Mouse (Mus musculus) gastrocnemius, adult 8-10 months (tissue): Measurements from ENCODE around the gene Stard13. TPM values are rescaled to one million over a fixed set of nuclear protein-coding genes. Genes with fewer than 3 reads are reported as not detected.

Source experiments
- DNase-seq, 2 experiments: peaks; one replicate each; pipeline ENCODE4 v3.0.0; 2022; ENCODE audit warnings: low spot score in 2 of 2
- total RNA-seq, 4 experiments: library from RNA; stranded (reverse); gene quantifications; 2 replicates each; pipeline ENCODE4 v1.2.4; 2022

Stard13 gene
- total RNA-seq, 4 experiments from 2014 or later = 3.7 to 5.8 (median 4.9) TPM

GRCm38 (mm10) chr5:151181288-151181687 is 52.3 kb downstream of the Stard13 start:
- DNase-seq = no peak

- no peak for DNase-seq
These were observed 53.4 kb downstream of the Stard13 start for GRCm38 (mm10) chr5:151180176-151180785.

- no peak for DNase-seq
These were observed 56.5 kb downstream of the Stard13 start for GRCm38 (mm10) chr5:151177171-151177570.

- no peak for DNase-seq
These were observed 57.7 kb downstream of the Stard13 start for GRCm38 (mm10) chr5:151175897-151176313.

GRCm38 (mm10) chr5:151174485-151175460 is 58.9 kb downstream of the Stard13 start:
- DNase-seq = no peak

- DNase-seq = no peak
These were observed 59.9 kb downstream of the Stard13 start for GRCm38 (mm10) chr5:151173774-151174173.

GRCm38 (mm10) chr5:151170168-151170750 is 63.4 kb downstream of the Stard13 start:
- no peak for DNase-seq

GRCm38 (mm10) chr5:151168191-151168590 is 65.4 kb downstream of the Stard13 start:
- no peak for DNase-seq

GRCm38 (mm10) chr5:151167641-151168040 is 66.0 kb downstream of the Stard13 start:
- no peak for DNase-seq

- no peak for DNase-seq
These were observed 67.4 kb downstream of the Stard13 start for GRCm38 (mm10) chr5:151166266-151166665.

GRCm38 (mm10) chr5:151165381-151166016 is 68.1 kb downstream of the Stard13 start:
- DNase-seq = no peak

- no peak for DNase-seq
These were observed 68.8 kb downstream of the Stard13 start for GRCm38 (mm10) chr5:151164815-151165214.

- DNase-seq = no peak
These were observed 71.0 kb downstream of the Stard13 start for GRCm38 (mm10) chr5:151162642-151163041.

- DNase-seq = no peak
These were observed 78.4 kb downstream of the Stard13 start for GRCm38 (mm10) chr5:151155247-151155646.

- peak; percentile 12 to 24 for DNase-seq
These were observed 78.9 kb downstream of the Stard13 start for GRCm38 (mm10) chr5:151154780-151155179.

- no peak for DNase-seq
These were observed 79.6 kb downstream of the Stard13 start for GRCm38 (mm10) chr5:151154030-151154429.

- no peak for DNase-seq
These were observed 82.1 kb downstream of the Stard13 start for GRCm38 (mm10) chr5:151151549-151151948.

- no peak for DNase-seq
These were observed 84.1 kb downstream of the Stard13 start for GRCm38 (mm10) chr5:151149509-151149908.

- no peak for DNase-seq
These were observed 85.6 kb downstream of the Stard13 start for GRCm38 (mm10) chr5:151148079-151148478.

GRCm38 (mm10) chr5:151145807-151146206 is 87.8 kb downstream of the Stard13 start:
- no peak for DNase-seq

GRCm38 (mm10) chr5:151143955-151144354 is 89.7 kb downstream of the Stard13 start:
- no peak for DNase-seq
